Mouse (Mus musculus) hindlimb bud, embryonic 11.5 days (tissue): Measurements from ENCODE around the gene Flcn.

Source experiments
- DNase-seq: peaks from one replicate; pipeline ENCODE4 v3.0.0-alpha.2; 2012; ENCODE audit warnings: low read depth, low spot score; ENCODE audit errors: extremely low spot score

Gene Flcn

DNA sequence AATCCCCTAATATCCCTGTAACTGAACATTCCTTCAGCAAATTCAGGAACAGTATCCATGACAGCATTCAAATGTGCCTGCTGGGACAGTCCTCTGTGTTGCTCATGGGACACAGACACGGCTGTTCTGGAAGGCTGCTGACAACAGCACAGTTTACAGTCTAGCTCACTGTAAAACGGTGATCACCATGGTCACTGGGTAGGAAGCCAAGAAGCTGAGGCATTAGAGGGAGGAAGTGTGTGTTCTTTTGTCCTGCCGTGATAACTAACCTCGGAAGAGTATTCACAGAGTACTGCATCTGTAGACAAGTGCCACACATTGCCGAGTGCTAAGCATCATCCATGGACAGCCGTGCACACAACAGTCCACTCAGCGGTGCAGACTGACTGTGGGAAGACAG is 39.1 kb downstream of the Flcn start:
- no peak for DNase-seq

DNA sequence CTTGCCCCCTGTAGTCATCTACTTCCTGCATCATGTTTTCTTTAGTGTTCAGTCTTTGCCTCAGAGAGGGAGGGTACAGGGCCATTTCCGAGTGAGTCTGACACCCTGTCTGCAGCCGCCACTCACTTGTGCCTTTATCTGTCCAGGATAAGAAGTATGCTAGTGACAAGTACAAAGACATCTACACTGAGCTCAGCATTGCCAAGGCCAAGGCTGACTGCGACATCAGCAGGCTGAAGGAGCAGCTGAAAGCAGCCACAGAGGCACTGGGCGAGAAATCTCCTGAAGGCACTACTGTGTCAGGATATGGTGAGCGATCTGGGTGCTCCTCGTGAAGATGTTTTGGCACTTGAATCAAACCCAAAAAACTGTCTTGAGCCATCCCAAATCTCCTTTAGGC is 40.1 kb downstream of the Flcn start:
- no peak for DNase-seq

GRCm38 (mm10) chr11:59769307-59769706 is 40.5 kb downstream of the Flcn start:
- DNase-seq = no peak

DNA sequence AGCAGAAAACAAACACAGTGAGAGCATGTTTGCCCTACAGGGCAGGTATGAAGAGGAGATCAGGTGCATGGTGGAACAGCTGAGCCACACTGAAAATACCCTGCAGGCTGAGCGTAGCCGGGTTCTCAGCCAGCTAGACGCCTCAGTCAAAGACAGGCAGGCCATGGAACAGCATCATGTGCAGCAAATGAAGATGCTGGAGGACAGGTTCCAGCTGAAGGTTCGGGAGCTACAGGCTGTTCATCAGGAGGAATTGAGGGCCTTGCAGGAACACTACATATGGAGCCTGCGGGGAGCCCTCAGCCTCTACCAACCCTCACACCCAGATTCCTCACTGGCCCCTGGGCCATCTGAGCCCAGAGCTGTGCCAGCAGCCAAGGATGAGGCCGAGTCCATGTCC is 49.0 kb downstream of the Flcn start:
- DNase-seq = no peak

- DNase-seq = no peak
These were observed 50.2 kb downstream of the Flcn start for GRCm38 (mm10) chr11:59759626-59760025.

- no peak for DNase-seq
These were observed 50.6 kb downstream of the Flcn start for GRCm38 (mm10) chr11:59759178-59759577.

GRCm38 (mm10) chr11:59758191-59758985 is 51.4 kb downstream of the Flcn start:
- no peak for DNase-seq

DNA sequence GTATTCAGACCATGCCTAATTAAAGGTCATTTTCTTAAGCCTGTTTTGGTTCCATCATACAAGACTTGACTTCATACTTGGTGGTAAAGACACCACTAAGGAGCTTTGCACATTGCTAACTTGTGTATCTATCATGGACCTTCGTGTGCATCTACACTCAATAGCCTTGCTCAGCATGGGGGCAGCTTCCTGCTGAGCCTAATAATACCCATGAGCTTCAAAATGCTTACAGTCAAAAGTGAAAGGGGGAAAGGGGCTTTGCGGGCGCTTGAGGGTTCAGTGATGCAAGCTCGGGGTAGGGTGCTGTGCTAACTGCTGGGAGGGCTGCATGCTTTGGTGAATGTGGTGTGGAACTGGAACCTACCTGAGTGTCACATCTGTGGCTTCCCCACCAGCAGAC is 53.5 kb downstream of the Flcn start:
- no peak for DNase-seq

- DNase-seq = no peak
These were observed 55.3 kb downstream of the Flcn start for GRCm38 (mm10) chr11:59754504-59754903.

DNA sequence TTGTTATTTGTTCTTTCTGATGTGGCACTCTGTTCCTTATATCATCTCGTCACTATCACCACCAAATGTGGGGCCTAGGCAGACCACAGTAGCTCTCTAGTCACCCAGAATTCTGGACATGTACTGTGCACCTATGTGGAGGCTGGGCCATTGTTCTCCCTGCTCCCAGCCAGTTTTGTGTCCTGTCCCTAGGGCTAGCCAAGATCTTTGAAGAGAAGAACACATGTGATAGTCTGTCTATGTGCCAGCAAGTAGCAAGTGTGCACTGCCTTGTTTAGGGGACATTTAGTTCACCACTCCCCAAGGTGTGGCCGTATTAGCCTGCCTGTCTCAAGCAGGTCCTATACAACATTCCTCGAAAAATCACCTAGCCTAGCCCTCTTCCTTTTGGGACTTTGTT is 60.8 kb downstream of the Flcn start:
- DNase-seq = no peak

DNA sequence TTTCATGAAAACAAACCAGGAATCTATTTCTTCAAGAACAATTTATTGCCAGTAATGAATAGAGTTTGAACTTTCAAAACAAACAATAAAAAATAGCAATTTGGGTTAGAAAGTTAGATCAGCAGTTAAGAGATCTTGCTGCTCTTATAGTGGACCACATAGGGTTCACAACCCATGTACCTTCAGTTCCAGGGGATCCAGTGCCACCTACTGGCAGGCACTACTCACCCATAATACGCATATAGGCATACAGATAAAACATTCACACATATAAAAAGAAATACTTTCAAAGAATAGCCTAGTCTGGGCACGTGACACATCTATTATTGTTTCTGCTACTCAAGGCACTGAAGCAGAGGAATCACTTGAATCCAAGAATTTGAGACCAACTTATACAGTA is 63.2 kb downstream of the Flcn start:
- DNase-seq = peak; percentile 3

DNA sequence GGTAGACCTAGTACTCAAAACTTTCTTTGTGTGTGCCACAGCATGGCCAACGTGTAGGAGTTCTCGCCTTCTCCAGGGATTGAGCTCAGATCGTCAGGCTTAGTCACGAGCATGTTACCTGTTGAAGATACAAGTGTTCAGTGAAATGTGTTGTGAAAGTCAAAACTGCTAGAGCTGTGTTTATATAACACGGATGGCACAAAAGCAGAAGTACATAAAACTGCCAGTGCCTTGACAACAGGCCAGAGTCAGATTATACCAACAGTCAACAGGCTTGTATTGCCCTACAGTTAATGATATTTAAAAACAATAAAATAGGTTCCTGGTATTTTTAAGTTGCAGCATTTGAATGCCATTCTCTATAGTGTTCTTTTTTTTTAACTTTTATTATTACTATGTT is 64.0 kb downstream of the Flcn start:
- no peak for DNase-seq

- no peak for DNase-seq
These were observed 65.4 kb downstream of the Flcn start for GRCm38 (mm10) chr11:59744374-59744773.

DNA sequence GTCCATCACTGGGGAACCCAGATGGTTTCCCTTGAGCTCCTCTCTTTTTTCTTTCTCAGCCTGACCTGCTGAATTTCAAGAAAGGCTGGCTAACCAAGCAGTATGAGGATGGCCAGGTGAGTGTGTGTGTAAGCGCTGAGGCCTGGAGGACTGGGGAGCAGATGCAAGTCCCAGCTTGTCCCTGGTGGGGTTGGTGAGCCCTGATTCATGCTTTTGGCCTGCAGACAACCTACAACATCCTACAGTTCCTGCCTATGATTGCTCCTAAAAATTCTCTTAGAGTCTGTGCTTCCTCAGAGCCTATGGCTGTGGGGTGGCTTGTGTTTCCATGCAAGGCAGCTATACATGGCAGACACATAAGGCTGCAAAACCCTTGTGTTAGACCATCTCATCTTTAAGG is 66.1 kb downstream of the Flcn start:
- DNase-seq = no peak

- DNase-seq = no peak
These were observed 66.5 kb downstream of the Flcn start for GRCm38 (mm10) chr11:59743307-59743706.

DNA sequence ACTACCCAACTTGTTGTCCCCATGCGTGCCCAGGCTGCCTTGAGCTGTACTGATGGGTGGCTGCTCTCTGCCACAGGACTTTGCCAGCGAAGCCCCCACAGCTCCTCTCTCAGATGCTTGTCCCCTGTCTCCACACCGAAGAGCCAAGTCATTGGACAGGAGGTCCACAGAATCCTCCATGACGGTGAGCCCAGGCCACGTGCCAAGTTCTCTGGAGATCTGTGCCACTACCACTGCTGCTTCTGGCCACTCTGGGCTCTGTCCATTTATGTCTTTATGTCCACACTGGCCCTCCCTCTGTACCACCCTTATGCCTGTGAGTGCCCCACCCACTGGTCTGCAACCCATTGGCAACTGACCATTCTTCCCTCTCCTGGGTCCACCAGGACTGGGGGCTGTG is 67.9 kb downstream of the Flcn start:
- no peak for DNase-seq
